Mouse (Mus musculus): ENCODE data around the gene Itpkb.
"Not testable (repeated sequence)": the region's sequence is repeated elsewhere in the genome, so short reads cannot be mapped to it uniquely, and the experiment has no call there.

- TF ChIP-seq RAD21 (IDR thresholded peaks at IDR 0.05; ENCODE audit: low read depth, low read length); POLR2A (IDR thresholded peaks at IDR 0.05; ENCODE audit: control insufficient read depth in 1 of 2, insufficient read depth in 1 of 2, low read depth in 1 of 2, low read length in 2 of 2, poor library complexity in 1 of 2); MXI1 (IDR thresholded peaks at IDR 0.05; ENCODE audit: low read depth, low read length); CTCF (IDR thresholded peaks at IDR 0.05 in 2 of 3, conservative IDR thresholded peaks at IDR 0.05 in 1 of 3; ENCODE audit: control insufficient read depth in 1 of 3, insufficient read depth in 1 of 3, low read depth in 2 of 3, low read length in 3 of 3, poor library complexity in 1 of 3, severe bottlenecking in 1 of 3); POLR2AphosphoS5 (IDR thresholded peaks at IDR 0.05; ENCODE audit: borderline replicate concordance, low read depth, low read length); CHD2 (IDR thresholded peaks at IDR 0.05; ENCODE audit: low read length): not testable (repeated sequence)
These were observed 59.0 kb downstream of the Itpkb start for GRCm38 (mm10) chr1:180389213-180389760.

Measured in MEL (cell line).